Mouse (Mus musculus) A20 (cell line): Measurements from ENCODE around the gene Rbms1.

Experiments used
- DNase-seq: peaks from one replicate; pipeline ENCODE4 v3.0.0-alpha.2; 2011; ENCODE audit warnings: low read depth, low spot score

Rbms1 gene

GRCm38 (mm10) chr2:60766420-60766819 lies 196.6 kb downstream of the Rbms1 start:
- DNase-seq: no peak

DNA sequence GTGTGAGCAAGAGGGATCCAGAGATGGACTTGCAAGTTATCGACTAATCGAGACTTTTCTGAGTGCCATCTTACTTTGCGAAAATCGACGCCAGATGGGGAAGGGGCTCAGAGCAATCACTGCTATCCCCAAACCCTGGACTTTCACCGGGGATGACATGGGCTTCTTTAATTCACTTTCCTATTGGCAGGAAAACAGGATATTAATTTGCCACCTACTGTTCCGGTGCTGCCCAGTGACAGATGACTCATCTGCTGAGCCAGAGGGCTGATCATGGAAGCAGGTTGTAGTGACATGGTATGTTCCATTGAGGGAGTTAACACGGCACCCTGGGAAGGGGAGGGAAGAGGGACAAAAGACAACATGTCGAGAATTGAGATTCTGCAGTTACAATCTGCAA lies 206.8 kb downstream of the Rbms1 start:
- DNase-seq: no peak

GRCm38 (mm10) chr2:60755101-60755500 lies 207.9 kb downstream of the Rbms1 start:
- no peak for DNase-seq

- DNase-seq: peak; percentile 73
Observed at GRCm38 (mm10) chr2:60751274-60751673, 211.7 kb downstream of the Rbms1 start.

- DNase-seq: peak; percentile 56
Observed at GRCm38 (mm10) chr2:60750591-60750990, 212.4 kb downstream of the Rbms1 start.

- DNase-seq: peak; percentile 42
Observed at GRCm38 (mm10) chr2:60748585-60748984, 214.4 kb downstream of the Rbms1 start.

GRCm38 (mm10) chr2:60747590-60747989 lies 215.4 kb downstream of the Rbms1 start:
- DNase-seq: no peak

DNA sequence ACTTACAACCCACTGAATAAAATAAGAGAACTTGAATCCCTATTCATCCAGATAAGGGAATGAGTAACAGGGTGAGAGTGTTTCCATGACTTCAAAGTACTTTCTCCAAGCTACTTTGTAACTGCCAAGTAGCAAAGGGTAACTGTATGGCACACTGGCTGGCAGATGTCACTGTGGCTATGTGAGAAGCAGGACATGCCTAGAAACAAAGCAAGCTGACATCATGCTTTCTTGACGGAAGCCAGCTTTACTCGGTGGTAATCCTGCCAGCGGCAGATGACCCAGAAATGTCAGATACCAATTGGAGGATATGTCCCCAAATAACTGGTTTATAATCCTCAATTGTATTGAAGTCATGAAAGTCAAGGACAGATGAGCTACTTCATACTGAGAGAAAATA lies 218.3 kb downstream of the Rbms1 start:
- DNase-seq: no peak

DNA sequence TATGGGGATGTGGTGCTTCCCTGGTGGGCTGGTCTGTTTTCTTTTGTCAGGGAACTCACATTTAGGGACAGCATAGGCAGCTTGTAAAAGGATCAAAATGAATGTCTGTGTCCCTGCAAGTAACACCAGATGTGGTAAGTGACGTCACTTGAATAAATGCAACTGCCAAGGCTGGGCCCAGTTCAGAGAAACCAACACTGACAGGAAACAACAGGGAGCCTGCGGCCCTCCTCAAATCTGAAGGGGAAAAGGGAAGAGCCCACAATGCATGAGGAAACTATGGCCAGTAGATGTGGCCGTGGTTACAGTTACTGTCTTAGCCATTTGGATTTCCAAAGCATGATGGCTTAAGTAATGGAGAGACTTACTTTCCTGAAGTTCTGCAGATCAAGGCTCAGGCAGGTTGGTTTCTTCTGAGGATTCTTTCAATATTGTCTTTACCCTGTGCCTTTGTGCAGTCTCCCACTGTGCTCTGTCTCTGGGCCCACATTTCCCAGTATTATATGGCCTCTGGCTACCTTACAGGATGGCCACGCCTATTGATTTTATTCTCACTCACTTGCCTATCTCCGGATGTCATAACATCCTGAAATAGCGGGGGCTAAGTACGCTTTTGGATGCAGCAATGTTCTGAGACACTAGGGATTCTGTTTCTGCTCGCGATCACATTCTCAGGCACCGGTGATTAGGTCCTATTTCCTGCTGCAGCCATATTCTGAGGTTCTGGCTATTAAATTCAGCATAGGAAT lies 223.4 kb downstream of the Rbms1 start:
- DNase-seq: no peak

DNA sequence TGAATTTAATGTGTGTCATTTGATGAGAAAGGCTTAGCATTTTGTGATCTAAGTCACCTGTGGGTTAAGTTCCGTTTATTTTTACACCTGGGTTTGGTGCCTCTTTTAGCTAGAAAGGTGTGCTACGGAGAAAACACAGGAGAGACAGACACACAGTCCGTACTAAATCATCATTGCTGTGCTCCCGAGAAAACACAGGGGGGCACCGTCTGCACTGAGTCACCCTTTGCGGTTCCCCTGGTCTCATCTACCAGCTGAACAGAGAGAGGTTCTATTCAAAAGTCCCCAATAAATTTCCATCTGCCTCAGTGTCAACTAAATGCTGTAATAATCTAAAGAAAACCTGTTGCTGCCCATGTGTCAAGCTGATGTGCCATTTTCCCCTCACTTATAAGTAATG lies 232.1 kb downstream of the Rbms1 start:
- no peak for DNase-seq

- DNase-seq: no peak
Observed at GRCm38 (mm10) chr2:60730024-60730423, 233.0 kb downstream of the Rbms1 start.

- DNase-seq: no peak
Observed at GRCm38 (mm10) chr2:60728902-60729585, 233.9 kb downstream of the Rbms1 start.

DNA sequence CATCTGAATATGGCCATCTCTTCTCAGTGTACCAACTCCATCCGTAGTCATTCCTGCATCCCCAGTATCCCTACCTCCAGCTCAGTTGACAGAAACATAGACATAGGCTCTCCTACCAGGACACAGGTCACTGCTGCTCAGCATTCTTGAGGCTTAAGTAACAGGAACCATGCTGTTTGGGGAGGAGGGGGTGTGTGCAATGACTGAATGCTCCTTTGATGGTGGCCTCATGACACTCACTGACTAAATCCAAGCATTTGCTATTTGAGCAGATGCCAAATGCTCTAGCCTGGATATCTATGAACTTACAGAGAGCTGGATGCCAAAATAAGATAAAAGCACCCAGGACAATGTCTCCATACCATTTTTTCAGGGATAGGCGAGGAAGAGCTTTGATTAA lies 238.3 kb downstream of the Rbms1 start:
- DNase-seq: no peak

DNA sequence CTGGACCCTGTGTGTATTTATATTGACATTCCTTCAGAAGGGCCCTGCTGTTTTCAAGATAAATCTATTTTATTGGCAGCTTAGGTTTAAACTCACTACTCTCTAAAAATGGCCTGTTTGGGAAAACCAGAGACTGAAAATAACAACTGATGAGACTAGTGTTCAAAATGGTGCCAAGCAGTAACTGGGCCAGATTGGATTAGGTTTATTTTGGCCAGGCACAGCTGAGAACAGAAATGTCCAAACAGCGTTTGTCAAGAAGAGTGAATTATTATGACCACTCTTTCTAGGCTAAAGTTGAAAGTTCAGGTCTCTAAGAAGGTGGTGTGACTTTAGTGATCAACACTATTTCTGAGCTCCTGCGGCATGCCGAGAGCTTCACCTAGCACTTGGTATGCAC lies 240.0 kb downstream of the Rbms1 start:
- DNase-seq: no peak

DNA sequence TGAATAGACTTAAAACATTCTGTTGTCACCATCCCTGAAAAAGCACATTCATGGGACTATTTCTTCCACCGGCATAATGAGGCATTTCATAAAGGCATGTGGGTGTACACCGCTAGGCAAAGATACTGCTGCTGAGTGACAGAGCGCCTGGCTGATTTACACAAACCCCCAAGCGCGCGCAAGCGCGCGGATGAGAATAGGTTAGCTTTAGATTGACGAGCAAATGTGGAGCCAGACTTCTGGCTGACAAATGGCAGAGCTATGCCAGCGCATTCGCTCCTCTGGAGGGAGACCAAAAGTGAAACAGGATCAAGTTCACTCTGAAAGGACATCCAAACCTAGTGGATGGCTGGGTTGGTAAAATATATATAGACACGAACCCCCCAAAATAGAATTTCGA lies 240.5 kb downstream of the Rbms1 start, which contains the start of gene Itgb6:
Gene Itgb6 (minus strand): TSS at position 130 of the 400 bp plus-strand sequence.
- no peak for DNase-seq

DNA sequence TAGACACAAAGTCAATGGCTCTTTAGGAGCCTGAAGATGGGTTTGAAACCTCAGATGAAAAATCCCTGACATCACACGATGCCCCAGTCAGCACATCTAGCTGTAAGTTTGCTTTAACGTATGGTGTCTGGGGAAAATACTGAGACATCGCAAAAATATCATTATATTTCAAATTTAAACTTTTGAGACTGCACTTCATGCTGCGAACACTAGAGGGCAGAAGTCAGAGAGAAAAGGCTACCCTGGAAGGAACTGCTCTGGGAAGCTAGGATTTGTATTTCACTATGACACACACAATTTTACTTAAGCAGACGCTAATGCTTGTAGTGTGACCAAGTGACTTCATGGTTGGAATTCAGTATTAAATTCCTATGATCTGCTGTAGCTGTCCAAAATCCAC lies 242.1 kb downstream of the Rbms1 start:
- DNase-seq: peak; percentile 29

DNA sequence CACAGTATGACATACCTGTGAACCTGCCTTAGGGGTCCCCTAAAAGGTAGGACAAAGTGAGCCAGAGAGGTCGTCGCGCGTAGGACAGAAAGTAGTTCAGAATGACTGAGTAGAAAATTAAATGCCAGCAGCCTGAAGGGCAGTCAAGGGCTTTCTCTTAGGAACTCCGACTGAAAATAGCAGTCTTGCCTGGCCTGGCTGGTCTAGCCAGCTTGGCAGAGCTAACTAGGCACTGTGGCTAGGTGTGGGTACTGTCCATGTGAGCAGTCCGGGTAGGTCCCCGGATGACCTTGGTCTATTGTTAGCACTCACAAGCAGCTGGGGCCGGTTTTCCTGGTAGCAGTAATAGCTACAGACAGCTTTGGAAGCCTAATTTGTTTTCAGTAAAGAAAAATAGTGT lies 242.8 kb downstream of the Rbms1 start:
- no peak for DNase-seq

GRCm38 (mm10) chr2:60717348-60717747 lies 245.6 kb downstream of the Rbms1 start:
- DNase-seq: no peak

DNA sequence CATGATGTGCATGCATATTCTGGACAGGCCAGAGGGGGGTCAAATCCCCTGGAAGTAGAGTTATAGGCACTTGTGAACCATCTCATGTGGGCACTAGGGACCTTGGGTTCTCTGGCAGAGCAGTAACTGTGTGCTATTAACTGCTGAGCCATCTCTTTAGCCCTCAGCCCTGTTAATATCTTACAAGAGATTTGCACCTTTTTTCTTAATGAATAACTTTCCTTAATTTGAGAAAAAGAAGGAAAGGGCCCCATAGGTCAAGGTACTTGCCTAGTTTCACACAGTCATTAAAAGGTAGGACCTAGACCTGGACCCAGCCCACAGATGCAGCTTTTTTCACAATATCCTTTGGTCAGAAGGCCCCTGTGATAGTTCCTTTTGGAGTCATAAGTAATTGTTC lies 246.4 kb downstream of the Rbms1 start:
- DNase-seq: no peak

DNA sequence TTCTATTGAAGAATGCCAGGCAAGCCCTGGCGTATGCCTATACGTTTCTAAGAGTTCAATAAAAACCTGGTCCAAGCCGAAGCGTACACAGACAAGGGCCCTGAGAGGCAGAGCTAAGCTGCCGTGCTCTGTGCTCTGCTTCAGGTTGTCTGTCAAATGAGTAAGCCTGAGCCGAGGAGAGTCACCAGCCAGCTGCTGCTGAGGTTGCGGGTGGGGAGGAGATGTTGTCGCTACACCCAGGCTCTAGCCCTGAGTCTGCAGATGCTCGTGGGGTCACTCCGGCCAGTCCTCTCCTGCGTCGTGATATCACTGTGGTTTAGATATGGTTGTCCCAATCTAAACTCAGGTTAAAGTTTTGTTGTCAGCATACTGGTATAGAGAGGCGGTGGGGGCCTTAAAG lies 247.2 kb downstream of the Rbms1 start:
- DNase-seq: no peak

GRCm38 (mm10) chr2:60714971-60715502 lies 248.0 kb downstream of the Rbms1 start:
- DNase-seq: no peak

DNA sequence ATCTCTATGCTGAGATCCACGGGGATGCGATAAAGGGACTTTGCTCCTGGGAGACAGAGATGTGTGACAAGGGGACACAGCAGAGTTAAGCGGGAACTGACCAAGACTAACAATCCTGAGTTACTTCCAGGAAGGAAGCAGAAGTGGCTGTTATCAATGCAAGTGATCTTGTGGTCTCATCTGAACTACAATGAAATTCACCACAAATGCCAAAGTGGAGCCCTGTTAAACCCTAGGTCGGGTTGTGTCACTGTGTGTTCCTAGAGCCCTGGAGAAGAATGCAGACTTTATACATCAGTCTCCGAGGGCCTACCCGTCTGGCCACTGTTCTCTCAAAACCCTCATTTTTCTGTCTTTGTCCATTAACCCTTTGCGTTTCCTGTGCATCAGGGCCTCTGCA lies 248.5 kb downstream of the Rbms1 start:
- no peak for DNase-seq

DNA sequence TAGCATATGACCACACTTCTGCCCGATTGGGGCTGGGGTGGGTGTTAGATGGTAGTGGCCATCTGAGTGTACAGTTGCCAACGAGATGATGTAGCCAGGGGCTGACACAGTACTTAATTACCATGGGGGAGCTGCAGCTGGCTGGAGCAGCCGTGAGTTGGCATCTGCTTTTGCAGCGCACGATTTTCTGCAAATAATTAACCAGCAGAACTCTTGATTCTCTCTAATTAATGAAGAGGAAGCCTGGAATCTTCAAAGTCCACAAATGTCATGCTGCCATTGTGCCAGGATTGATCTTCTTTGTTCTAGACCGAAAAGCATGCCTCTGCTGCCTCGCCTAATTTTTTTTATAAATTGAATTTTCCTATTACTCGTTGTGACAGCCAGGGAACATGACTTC lies 249.1 kb downstream of the Rbms1 start:
- DNase-seq: no peak
